Mouse (Mus musculus) stomach, postnatal 0 days (tissue): Measurements from ENCODE around the gene Vps72.

Experiments used
- CTCF ChIP-seq: IDR thresholded peaks from 2 replicates; pipeline ENCODE4 v1.5.1; 2016; ENCODE audit warnings: antibody characterized with exemption, low read depth, mild to moderate bottlenecking, moderate library complexity
- EP300 ChIP-seq: optimal IDR thresholded peaks from 2 replicates; pipeline ENCODE3; 2016; ENCODE audit warnings: antibody characterized with exemption

- TF ChIP-seq CTCF (peak; percentile 69), EP300 (no peak)
These were observed 13.4 kb downstream of the Vps72 start, which contains the start of gene Tmod4 for GRCm38 (mm10) chr3:95124246-95124645.
